Mouse (Mus musculus): ENCODE measurements around the gene Sec61a1. TPM values are rescaled to one million over a fixed set of nuclear protein-coding genes. Genes with fewer than 3 reads are reported as not detected.

Gene Sec61a1
- polyA plus RNA-seq, 1 experiment from 2014 or later: 165 TPM

Other genes starting within 250 kb of the Sec61a1 start
- gene Eefsec, start 72.4 kb downstream of the Sec61a1 start, polyA plus RNA-seq (2014; fragmentation: Nextera tagmentation; extraction: Ambion mirVana): 20.9 and 29.1 TPM in 2 replicates
- gene Ruvbl1, start 53.5 kb downstream of the Sec61a1 start, polyA plus RNA-seq (2014; fragmentation: Nextera tagmentation; extraction: Ambion mirVana): 92.5 and 101 TPM in 2 replicates
- 7.7 and 15.2 TPM in 2 replicates for gene Kbtbd12, start 119.0 kb upstream of the Sec61a1 start, polyA plus RNA-seq (2014; fragmentation: Nextera tagmentation; extraction: Ambion mirVana)
- 7.3 and 8.6 TPM in 2 replicates for gene Mgll, start 205.5 kb upstream of the Sec61a1 start, polyA plus RNA-seq (2014; fragmentation: Nextera tagmentation; extraction: Ambion mirVana)

All from heart, embryonic 11.5 days (tissue).